Mouse (Mus musculus): ENCODE data around the gene Mob3b. TPM values are rescaled to one million over a fixed set of nuclear protein-coding genes. Genes with fewer than 3 reads are reported as not detected.

The Mob3b gene
- total RNA-seq (2014; rRNA removed) (18.3 and 23.6 TPM in 2 replicates), polyA plus RNA-seq (2012; rRNA removed) (13.4 and 16.5 TPM in 2 replicates)

GRCm38 (mm10) chr4:35156751-35157611, at the start of gene Mob3b:
Mob3b (minus strand) TSS chr4:35157484.
- Histone ChIP-seq H3K4me1 (ENCODE audit: control insufficient read depth, insufficient read depth, low read length) (peaks cover 5% of the 10 kb centered on the region; the same call in 1 of the 2 replicates), H3K4me3 (ENCODE audit: insufficient read depth, low read depth, low read length) (peak within 1 kb of the TSS; percentile 95), H3K36me3 (ENCODE audit: control insufficient read depth, insufficient read depth, low read length) (no peaks in the 10 kb centered on the region), H3K9ac (ENCODE audit: low read depth, low read length) (peak within 1 kb of the TSS; percentile 93), H3K79me2 (ENCODE audit: control insufficient read depth, insufficient read depth, low read length) (peaks cover 13% of the 10 kb centered on the region; the same call in 1 of the 2 replicates), H3K27ac (replicated peaks; ENCODE audit: insufficient read depth, low read depth, low read length) (peak within 1 kb of the TSS; percentile 99), H3K27me3 (ENCODE audit: control insufficient read depth, insufficient read depth, low read length) (no peaks in the 10 kb centered on the region)
- TF ChIP-seq POLR2A (IDR thresholded peaks at IDR 0.05; ENCODE audit: extremely low read depth, insufficient read depth, low read length) (peak; percentile 70), CTCF (IDR thresholded peaks at IDR 0.05; ENCODE audit: low read depth, low read length) (peak; percentile 88)
- DNase-seq (ENCODE audit: extremely low read depth, low read depth, low spot score), result peak; percentile 72
- under 1% methylated on average over 50 of the region's 50 CpGs for WGBS

GRCm38 (mm10) chr4:35204659-35205058, 47.4 kb upstream of the Mob3b start:
- 82% methylated on average over 7 of the region's 7 CpGs for WGBS
- no peak for TF ChIP-seq CTCF (IDR thresholded peaks at IDR 0.05; ENCODE audit: low read depth, low read length)
- no peak for TF ChIP-seq POLR2A (IDR thresholded peaks at IDR 0.05; ENCODE audit: extremely low read depth, insufficient read depth, low read length)
- peaks cover 32% of the 10 kb centered on the region for H3K36me3 ChIP-seq (ENCODE audit: control insufficient read depth, insufficient read depth, low read length)
- H3K27ac ChIP-seq (replicated peaks; ENCODE audit: insufficient read depth, low read depth, low read length), result no peak overlapping the region
- DNase-seq (ENCODE audit: extremely low read depth, low read depth, low spot score), result no peak
- H3K4me3 ChIP-seq (ENCODE audit: insufficient read depth, low read depth, low read length), result no peak overlapping the region
- H3K9ac ChIP-seq (ENCODE audit: low read depth, low read length), result no peak overlapping the region
- no peaks in the 10 kb centered on the region for H3K4me1 ChIP-seq (ENCODE audit: control insufficient read depth, insufficient read depth, low read length)
- H3K79me2 ChIP-seq (ENCODE audit: control insufficient read depth, insufficient read depth, low read length), result no peaks in the 10 kb centered on the region
- H3K27me3 ChIP-seq (ENCODE audit: control insufficient read depth, insufficient read depth, low read length), result no peaks in the 10 kb centered on the region

GRCm38 (mm10) chr4:35203724-35204123, 46.4 kb upstream of the Mob3b start:
- 97% methylated on average over 2 of the region's 2 CpGs for WGBS

GRCm38 (mm10) chr4:35201700-35202099, 44.4 kb upstream of the Mob3b start:
- Histone ChIP-seq H3K9ac (ENCODE audit: low read depth, low read length) (no peak overlapping the region), H3K79me2 (ENCODE audit: control insufficient read depth, insufficient read depth, low read length) (no peaks in the 10 kb centered on the region), H3K36me3 (ENCODE audit: control insufficient read depth, insufficient read depth, low read length) (peaks cover 50% of the 10 kb centered on the region), H3K4me3 (ENCODE audit: insufficient read depth, low read depth, low read length) (no peak overlapping the region), H3K4me1 (ENCODE audit: control insufficient read depth, insufficient read depth, low read length) (no peaks in the 10 kb centered on the region), H3K27me3 (ENCODE audit: control insufficient read depth, insufficient read depth, low read length) (no peaks in the 10 kb centered on the region), H3K27ac (replicated peaks; ENCODE audit: insufficient read depth, low read depth, low read length) (no peak overlapping the region)
- 95% methylated on average over 5 of the region's 5 CpGs for WGBS
- TF ChIP-seq CTCF (IDR thresholded peaks at IDR 0.05; ENCODE audit: low read depth, low read length), result no peak
- no peak for TF ChIP-seq POLR2A (IDR thresholded peaks at IDR 0.05; ENCODE audit: extremely low read depth, insufficient read depth, low read length)
- no peak for DNase-seq (ENCODE audit: extremely low read depth, low read depth, low spot score)

More at GRCm38 (mm10) chr4:35203724-35204123, 46.4 kb upstream of the Mob3b start:
- H3K79me2 ChIP-seq (ENCODE audit: control insufficient read depth, insufficient read depth, low read length), result no peaks in the 10 kb centered on the region
- TF ChIP-seq POLR2A (IDR thresholded peaks at IDR 0.05; ENCODE audit: extremely low read depth, insufficient read depth, low read length) (no peak), CTCF (IDR thresholded peaks at IDR 0.05; ENCODE audit: low read depth, low read length) (no peak)
- H3K4me3 ChIP-seq (ENCODE audit: insufficient read depth, low read depth, low read length), result no peak overlapping the region
- H3K4me1 ChIP-seq (ENCODE audit: control insufficient read depth, insufficient read depth, low read length), result no peaks in the 10 kb centered on the region
- H3K27me3 ChIP-seq (ENCODE audit: control insufficient read depth, insufficient read depth, low read length), result no peaks in the 10 kb centered on the region
- no peak for DNase-seq (ENCODE audit: extremely low read depth, low read depth, low spot score)
- H3K27ac ChIP-seq (replicated peaks; ENCODE audit: insufficient read depth, low read depth, low read length), result no peak overlapping the region
- peaks cover 41% of the 10 kb centered on the region for H3K36me3 ChIP-seq (ENCODE audit: control insufficient read depth, insufficient read depth, low read length)
- no peak overlapping the region for H3K9ac ChIP-seq (ENCODE audit: low read depth, low read length)

- no peak for TF ChIP-seq POLR2A (IDR thresholded peaks at IDR 0.05; ENCODE audit: extremely low read depth, insufficient read depth, low read length)
- no peak for TF ChIP-seq CTCF (IDR thresholded peaks at IDR 0.05; ENCODE audit: low read depth, low read length)
- Histone ChIP-seq H3K27ac (replicated peaks; ENCODE audit: insufficient read depth, low read depth, low read length) (no peak overlapping the region), H3K4me1 (ENCODE audit: control insufficient read depth, insufficient read depth, low read length) (no peaks in the 10 kb centered on the region), H3K9ac (ENCODE audit: low read depth, low read length) (no peak overlapping the region), H3K36me3 (ENCODE audit: control insufficient read depth, insufficient read depth, low read length) (peaks cover 43% of the 10 kb centered on the region), H3K4me3 (ENCODE audit: insufficient read depth, low read depth, low read length) (no peak overlapping the region), H3K79me2 (ENCODE audit: control insufficient read depth, insufficient read depth, low read length) (no peaks in the 10 kb centered on the region), H3K27me3 (ENCODE audit: control insufficient read depth, insufficient read depth, low read length) (no peaks in the 10 kb centered on the region)
- peak; percentile 44 for DNase-seq (ENCODE audit: extremely low read depth, low read depth, low spot score)
- 51% methylated on average over 7 of the region's 7 CpGs for WGBS
Measured at GRCm38 (mm10) chr4:35192725-35193124, 35.4 kb upstream of the Mob3b start.

GRCm38 (mm10) chr4:35189794-35190193, 32.5 kb upstream of the Mob3b start:
- TF ChIP-seq CTCF (IDR thresholded peaks at IDR 0.05; ENCODE audit: low read depth, low read length), result no peak
- no peak for TF ChIP-seq POLR2A (IDR thresholded peaks at IDR 0.05; ENCODE audit: extremely low read depth, insufficient read depth, low read length)

More at GRCm38 (mm10) chr4:35189794-35190193, 32.5 kb upstream of the Mob3b start:
- Histone ChIP-seq H3K36me3 (ENCODE audit: control insufficient read depth, insufficient read depth, low read length) (peaks cover 25% of the 10 kb centered on the region), H3K27me3 (ENCODE audit: control insufficient read depth, insufficient read depth, low read length) (no peaks in the 10 kb centered on the region), H3K4me3 (ENCODE audit: insufficient read depth, low read depth, low read length) (no peak overlapping the region), H3K27ac (replicated peaks; ENCODE audit: insufficient read depth, low read depth, low read length) (no peak overlapping the region), H3K9ac (ENCODE audit: low read depth, low read length) (no peak overlapping the region), H3K4me1 (ENCODE audit: control insufficient read depth, insufficient read depth, low read length) (no peaks in the 10 kb centered on the region), H3K79me2 (ENCODE audit: control insufficient read depth, insufficient read depth, low read length) (no peaks in the 10 kb centered on the region)
- 81% methylated on average over 5 of the region's 5 CpGs for WGBS
- DNase-seq (ENCODE audit: extremely low read depth, low read depth, low spot score), result no peak

Measured in liver, adult 2 months (tissue).